Mouse (Mus musculus) heart, embryonic 13.5 days (tissue): ENCODE measurements around the gene Grik3. TPM values are rescaled to one million over a fixed set of nuclear protein-coding genes. Genes with fewer than 3 reads are reported as not detected.
A peak's percentile ranks its signal among the peaks of the same experiment; 100 is the strongest.

Experiments used
- ATAC-seq: fragments of 200-750 bp; cut with Nextera tagmentation; 2 replicates; pipeline ENCODE4 v1.8.0; 2017; ENCODE audit warnings: moderate TSS enrichment; ENCODE audit not compliant: insufficient number of reproducible peaks, low FRiP score, low TSS enrichment; ENCODE audit errors: extremely low read depth
- H3K27ac ChIP-seq: fragments of 300-500 bp; sonication (generic); replicated peaks from 2 replicates; pipeline ENCODE4 v1.5.1; 2015; ENCODE audit warnings: moderate library complexity, mild to moderate bottlenecking, inconsistent platforms
- H3K27me3 ChIP-seq: fragments of 300-500 bp; sonication (generic); replicated peaks from 2 replicates; pipeline ENCODE4 v1.6.1; 2015; ENCODE audit warnings: mild to moderate bottlenecking, inconsistent platforms
- H3K36me3 ChIP-seq: fragments of 300-500 bp; sonication (generic); 2 replicates; pipeline ENCODE4 v1.6.1; 2015; ENCODE audit warnings: mild to moderate bottlenecking, inconsistent platforms
- H3K4me1 ChIP-seq: fragments of 300-500 bp; sonication (generic); 2 replicates; pipeline ENCODE4 v1.6.1; 2015; ENCODE audit warnings: inconsistent platforms
- H3K4me2 ChIP-seq: fragments of 300-500 bp; sonication (generic); 2 replicates; pipeline ENCODE4 v1.6.1; 2015; ENCODE audit warnings: inconsistent platforms, mild to moderate bottlenecking, moderate library complexity
- H3K4me3 ChIP-seq: fragments of 300-500 bp; sonication (generic); 2 replicates; pipeline ENCODE4 v1.5.1; 2015; ENCODE audit warnings: moderate library complexity, mild to moderate bottlenecking, inconsistent platforms
- H3K9ac ChIP-seq: fragments of 300-500 bp; sonication (generic); 2 replicates; pipeline ENCODE4 v1.6.1; 2015; ENCODE audit warnings: inconsistent platforms, mild to moderate bottlenecking, moderate library complexity
- H3K9me3 ChIP-seq: fragments of 300-500 bp; sonication (generic); 2 replicates; pipeline ENCODE4 v1.6.1; 2016; ENCODE audit warnings: inconsistent platforms
- WGBS: fragments of 180-500 bp; shearing (Covaris S2); methylation state at CpG from one replicate; pipeline ENCODE4 v1.1.7; 2015; ENCODE audit warnings: mixed read lengths; 5-methylcytosine and 5-hydroxymethylcytosine counted together
- polyA plus RNA-seq: library from polyadenylated mRNA; unstranded; fragments of >200 nt; fragmentation: Nextera tagmentation; extraction: Ambion mirVana; gene quantifications from 2 replicates; pipeline ENCODE4 v1.2.1, GENCODE M21; 2015

The Grik3 gene
- polyA plus RNA-seq, 1 experiment from 2014 or later: 0.31 TPM

DNA sequence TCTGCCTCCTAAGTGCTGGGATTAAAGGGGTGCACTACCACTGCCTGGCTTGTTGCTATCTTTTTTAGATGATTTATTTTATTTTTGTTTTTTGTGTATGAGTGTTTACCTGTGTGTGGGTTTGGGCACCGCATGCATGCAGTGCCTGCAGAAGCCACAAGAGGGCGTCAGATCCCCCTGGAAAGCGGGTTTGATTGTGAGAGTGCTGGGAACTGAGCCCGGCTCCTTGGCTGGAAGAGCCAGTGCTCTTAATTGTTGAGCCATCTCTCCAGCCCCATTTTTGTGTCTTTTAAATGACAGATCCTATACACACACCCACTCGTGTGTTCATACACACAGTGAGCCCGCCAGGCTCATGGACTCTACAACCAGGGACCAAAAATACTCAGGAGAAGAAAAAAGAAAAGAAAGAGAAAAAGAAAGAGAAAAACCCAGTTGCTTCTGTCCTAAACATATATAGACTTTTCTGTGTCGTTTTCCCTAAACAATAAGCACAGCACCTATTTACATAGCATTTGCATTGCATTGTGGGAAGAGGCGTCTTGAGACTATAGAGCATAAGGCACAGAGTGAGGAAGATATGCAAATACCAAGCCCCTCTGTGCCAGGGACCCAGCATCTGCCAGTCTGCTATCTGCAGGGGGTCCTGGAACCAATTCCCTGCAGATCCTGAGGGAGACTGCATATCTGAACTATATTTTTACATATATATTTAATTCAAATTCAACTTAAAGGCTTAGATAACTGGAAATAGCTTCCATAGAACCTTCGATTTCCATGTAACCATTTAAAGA lies 134.6 kb downstream of the Grik3 start:
- H3K9ac ChIP-seq: no peak overlapping the region
- H3K27ac ChIP-seq: no peak overlapping the region
- no peak for ATAC-seq
- no peak overlapping the region for H3K4me3 ChIP-seq
- peaks cover 4% of the 10 kb centered on the region; the same call in 1 of the 2 replicates for H3K9me3 ChIP-seq
- H3K4me1 ChIP-seq: no peaks in the 10 kb centered on the region
- H3K4me2 ChIP-seq: no peak overlapping the region
- H3K36me3 ChIP-seq: no peaks in the 10 kb centered on the region
- WGBS: 84% methylated on average over 9 of the region's 9 CpGs
- no peaks in the 10 kb centered on the region for H3K27me3 ChIP-seq

DNA sequence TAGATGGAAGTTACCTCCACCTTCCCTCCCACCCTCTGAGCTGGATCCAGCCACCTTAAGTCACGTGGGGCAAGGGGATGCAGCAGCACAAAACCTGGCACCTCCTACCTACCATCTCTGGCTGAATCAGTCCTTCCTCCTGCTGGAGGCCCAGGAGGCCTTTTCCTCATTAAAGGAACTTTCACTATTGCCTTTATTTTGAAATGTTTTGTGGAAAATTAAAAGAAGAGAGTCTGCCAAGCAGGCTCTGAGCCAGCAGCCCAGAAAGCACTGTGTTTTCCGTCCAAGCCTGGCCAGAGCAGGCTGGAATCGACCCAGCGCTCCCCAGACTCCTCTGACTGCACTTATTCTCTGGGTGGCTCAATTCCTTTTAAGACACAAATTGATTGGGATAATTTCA lies 139.0 kb downstream of the Grik3 start:
- Histone ChIP-seq H3K4me2 (no peak overlapping the region), H3K27me3 (no peaks in the 10 kb centered on the region), H3K9me3 (peaks cover 6% of the 10 kb centered on the region; the same call in 1 of the 2 replicates), H3K27ac (no peak overlapping the region), H3K4me1 (0 out of 2 replicates have a peak, but pooled peaks cover 2% of the 10 kb centered on the region), H3K36me3 (no peaks in the 10 kb centered on the region), H3K4me3 (no peak overlapping the region), H3K9ac (no peak overlapping the region)
- WGBS: 72% methylated on average over 4 of the region's 4 CpGs
- no peak for ATAC-seq

- Histone ChIP-seq H3K9me3 (0 out of 2 replicates have a peak, but pooled peaks cover 2% of the 10 kb centered on the region), H3K4me3 (no peak overlapping the region), H3K36me3 (no peaks in the 10 kb centered on the region), H3K4me2 (no peak overlapping the region), H3K4me1 (peaks cover 38% of the 10 kb centered on the region), H3K27me3 (no peaks in the 10 kb centered on the region), H3K9ac (no peak overlapping the region), H3K27ac (no peak overlapping the region)
- 86% methylated on average over 11 of the region's 11 CpGs for WGBS
- ATAC-seq: no peak
These were observed 144.5 kb downstream of the Grik3 start for GRCm38 (mm10) chr4:125635037-125635436.

- ATAC-seq: no peak
- WGBS: 52% methylated on average over 13 of the region's 13 CpGs
These were observed 146.3 kb downstream of the Grik3 start for GRCm38 (mm10) chr4:125636616-125637304.

DNA sequence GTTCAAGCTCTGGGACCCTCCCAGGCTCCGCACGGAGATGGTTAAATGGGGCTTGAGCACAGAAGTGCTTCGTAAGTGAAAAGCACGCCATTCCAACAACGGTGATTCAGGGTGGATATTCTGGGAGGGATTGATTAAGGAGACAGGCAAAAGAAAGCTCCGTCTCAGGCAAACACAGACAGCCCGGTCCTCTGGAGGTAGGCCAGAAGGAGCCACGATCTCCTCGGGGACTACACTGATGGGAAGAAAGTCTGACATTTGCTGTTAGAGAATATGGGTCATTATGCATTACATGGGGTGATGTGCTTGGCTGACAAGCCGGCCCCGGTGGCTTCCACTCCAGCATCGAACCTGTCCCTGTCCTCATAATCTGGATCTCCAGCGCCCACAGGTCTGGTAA lies 146.9 kb downstream of the Grik3 start:
- H3K27ac ChIP-seq: no peak overlapping the region
- whole genome bisulfite sequencing: 73% methylated on average over 13 of the region's 13 CpGs

More at GRCm38 (mm10) chr4:125636616-125637304, 146.3 kb downstream of the Grik3 start:
- Histone ChIP-seq H3K27ac (no peak overlapping the region; the same call in 1 of the 2 replicates), H3K4me3 (no peak overlapping the region), H3K4me1 (peaks cover 53% of the 10 kb centered on the region), H3K9ac (no peak overlapping the region), H3K27me3 (no peaks in the 10 kb centered on the region), H3K36me3 (no peaks in the 10 kb centered on the region), H3K4me2 (no peak overlapping the region), H3K9me3 (no peaks in the 10 kb centered on the region)

GRCm38 (mm10) chr4:125640520-125640919 lies 150.0 kb downstream of the Grik3 start:
- no peak overlapping the region for H3K4me3 ChIP-seq
- H3K4me2 ChIP-seq: peak overlapping the region; percentile 36
- H3K9me3 ChIP-seq: no peaks in the 10 kb centered on the region
- H3K4me1 ChIP-seq: peaks cover 77% of the 10 kb centered on the region
- H3K27me3 ChIP-seq: no peaks in the 10 kb centered on the region
- peak overlapping the region; percentile 97 for H3K27ac ChIP-seq
- ATAC-seq: peak; percentile 41; the same call in 1 of the 2 replicates
- WGBS: 25% methylated on average over 9 of the region's 9 CpGs
- peak overlapping the region; percentile 63 for H3K9ac ChIP-seq
- no peaks in the 10 kb centered on the region for H3K36me3 ChIP-seq

More for the DNA sequence above, 146.9 kb downstream of the Grik3 start:
- Histone ChIP-seq H3K4me2 (no peak overlapping the region), H3K27me3 (no peaks in the 10 kb centered on the region), H3K36me3 (no peaks in the 10 kb centered on the region), H3K4me1 (peaks cover 59% of the 10 kb centered on the region), H3K9me3 (no peaks in the 10 kb centered on the region), H3K9ac (no peak overlapping the region), H3K4me3 (no peak overlapping the region)
- ATAC-seq: no peak

GRCm38 (mm10) chr4:125640921-125641663 lies 150.6 kb downstream of the Grik3 start:
- H3K4me2 ChIP-seq: peak overlapping the region; percentile 50
- H3K36me3 ChIP-seq: no peaks in the 10 kb centered on the region
- peak overlapping the region; percentile 97 for H3K27ac ChIP-seq
- H3K9me3 ChIP-seq: no peaks in the 10 kb centered on the region
- ATAC-seq: peak; percentile 68; the same call in 1 of the 2 replicates
- 37% methylated on average over 15 of the region's 15 CpGs for WGBS
- H3K27me3 ChIP-seq: no peaks in the 10 kb centered on the region
- H3K4me3 ChIP-seq: no peak overlapping the region
- peak overlapping the region; percentile 48 for H3K9ac ChIP-seq
- H3K4me1 ChIP-seq: peaks cover 73% of the 10 kb centered on the region

GRCm38 (mm10) chr4:125644581-125645568 lies 154.4 kb downstream of the Grik3 start:
- no peaks in the 10 kb centered on the region for H3K27me3 ChIP-seq
- H3K4me1 ChIP-seq: peaks cover 42% of the 10 kb centered on the region
- H3K9me3 ChIP-seq: no peaks in the 10 kb centered on the region
- WGBS: 69% methylated on average over 23 of the region's 23 CpGs
- no peak overlapping the region for H3K4me2 ChIP-seq
- no peak for ATAC-seq
- H3K9ac ChIP-seq: no peak overlapping the region
- H3K36me3 ChIP-seq: no peaks in the 10 kb centered on the region
- H3K27ac ChIP-seq: no peak overlapping the region
- no peak overlapping the region for H3K4me3 ChIP-seq

GRCm38 (mm10) chr4:125651676-125652246 lies 161.3 kb downstream of the Grik3 start:
- Histone ChIP-seq H3K36me3 (no peaks in the 10 kb centered on the region), H3K9me3 (no peaks in the 10 kb centered on the region), H3K4me3 (no peak overlapping the region), H3K27ac (no peak overlapping the region), H3K4me1 (peaks cover 7% of the 10 kb centered on the region), H3K27me3 (peaks cover 13% of the 10 kb centered on the region; the same call in 1 of the 2 replicates), H3K4me2 (no peak overlapping the region), H3K9ac (no peak overlapping the region)
- WGBS: 50% methylated on average over 24 of the region's 24 CpGs
- no peak for ATAC-seq

- H3K4me1 ChIP-seq: peaks cover 7% of the 10 kb centered on the region
- 88% methylated on average over 19 of the region's 19 CpGs for whole genome bisulfite sequencing
- H3K4me3 ChIP-seq: no peak overlapping the region
- no peak for ATAC-seq
- H3K9ac ChIP-seq: no peak overlapping the region
- no peaks in the 10 kb centered on the region for H3K36me3 ChIP-seq
- peaks cover 4% of the 10 kb centered on the region; the same call in 1 of the 2 replicates for H3K27me3 ChIP-seq
- H3K9me3 ChIP-seq: no peaks in the 10 kb centered on the region
- no peak overlapping the region for H3K4me2 ChIP-seq
- H3K27ac ChIP-seq: no peak overlapping the region
These were observed 165.5 kb downstream of the Grik3 start for GRCm38 (mm10) chr4:125656031-125656430.
